Mouse (Mus musculus): ENCODE results near the gene Cox19.

DNA sequence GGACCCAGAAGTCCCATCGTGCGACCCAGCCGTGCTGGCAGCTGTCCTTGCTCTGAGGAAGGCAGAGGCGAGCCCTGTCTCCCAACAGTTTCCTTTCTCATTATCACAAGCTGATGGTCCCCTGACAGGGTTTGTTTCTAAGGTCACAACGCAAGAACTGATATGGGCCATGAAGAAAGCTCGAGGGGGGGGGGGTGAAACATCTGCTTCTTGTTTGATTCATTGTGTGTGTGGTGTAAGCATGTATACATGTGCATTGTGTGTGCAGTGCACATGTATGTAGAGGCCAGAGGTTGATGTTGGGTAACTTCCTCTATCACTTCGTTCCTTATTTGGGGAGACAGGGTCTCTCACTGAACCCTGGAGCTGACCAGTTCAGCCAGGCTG is 23.6 kb downstream of the Cox19 start:
- TF ChIP-seq CTCF (IDR thresholded peaks at IDR 0.05 in 2 of 3, conservative IDR thresholded peaks at IDR 0.05 in 1 of 3; ENCODE audit: control insufficient read depth in 1 of 3, insufficient read depth in 1 of 3, low read depth in 2 of 3, low read length in 3 of 3, poor library complexity in 1 of 3, severe bottlenecking in 1 of 3) (no peak), ETS1 (IDR thresholded peaks at IDR 0.05; ENCODE audit: low read depth, low read length) (no peak), HCFC1 (IDR thresholded peaks at IDR 0.05; ENCODE audit: low read depth, low read length) (no peak), POLR2A (IDR thresholded peaks at IDR 0.05; ENCODE audit: control insufficient read depth in 1 of 2, insufficient read depth in 1 of 2, low read depth in 1 of 2, low read length in 2 of 2, poor library complexity in 1 of 2) (no peak), JUND (IDR thresholded peaks at IDR 0.05; ENCODE audit: low read depth, low read length) (no peak), E2F4 (IDR thresholded peaks at IDR 0.05; ENCODE audit: borderline replicate concordance, low read depth, low read length) (no peak), POLR2AphosphoS2 (IDR thresholded peaks at IDR 0.05; ENCODE audit: low read length) (no peak), BHLHE40 (IDR thresholded peaks at IDR 0.05; ENCODE audit: borderline replicate concordance, low read depth, low read length) (no peak), RCOR1 (IDR thresholded peaks at IDR 0.05; ENCODE audit: low read depth, low read length) (no peak)
